Mouse (Mus musculus) heart, adult 9 months (tissue): ENCODE measurements around the gene Tmem97.

ENCODE experiments used
- DNase-seq, 2 experiments: peaks; one replicate each; pipeline ENCODE4 v3.0.0; 2022; ENCODE audit warnings: low spot score in 2 of 2

Tmem97 gene

GRCm38 (mm10) chr11:78512025-78512957, 38.3 kb downstream of the Tmem97 start, which contains the start of the genes Tmem199 and Poldip2:
Gene Tmem199, minus strand, starts transcription at chr11:78512172.
Gene Poldip2, plus strand, starts transcription at chr11:78512193.
- DNase-seq = peak; percentile 83 to 87

DNA sequence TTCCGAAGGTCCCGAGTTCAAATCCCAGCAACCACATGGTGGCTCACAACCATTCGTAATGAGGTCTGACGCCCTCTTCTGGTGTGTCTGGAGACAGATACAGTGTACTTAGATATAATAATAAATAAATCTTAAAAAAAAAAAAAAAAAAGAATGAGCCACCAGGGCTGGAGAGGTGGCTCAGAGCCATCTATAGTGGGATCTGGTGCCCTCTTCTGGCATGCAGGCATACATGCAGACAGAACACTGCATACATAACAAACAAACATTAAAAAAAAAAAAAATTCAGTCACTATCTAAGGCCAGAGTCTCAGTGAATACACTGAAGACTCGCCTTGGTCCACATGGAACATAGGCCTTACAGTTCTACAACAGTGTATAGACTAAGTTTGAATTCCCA, 41.4 kb downstream of the Tmem97 start:
- no peak for DNase-seq

- no peak for DNase-seq
Measured at GRCm38 (mm10) chr11:78505430-78505829, 45.1 kb downstream of the Tmem97 start.

GRCm38 (mm10) chr11:78502909-78503650, 47.5 kb downstream of the Tmem97 start, which contains the start of gene Sebox:
Gene Sebox, plus strand, starts transcription at chr11:78503447.
- no peak for DNase-seq

GRCm38 (mm10) chr11:78501529-78501928, 49.0 kb downstream of the Tmem97 start:
- DNase-seq = no peak

DNA sequence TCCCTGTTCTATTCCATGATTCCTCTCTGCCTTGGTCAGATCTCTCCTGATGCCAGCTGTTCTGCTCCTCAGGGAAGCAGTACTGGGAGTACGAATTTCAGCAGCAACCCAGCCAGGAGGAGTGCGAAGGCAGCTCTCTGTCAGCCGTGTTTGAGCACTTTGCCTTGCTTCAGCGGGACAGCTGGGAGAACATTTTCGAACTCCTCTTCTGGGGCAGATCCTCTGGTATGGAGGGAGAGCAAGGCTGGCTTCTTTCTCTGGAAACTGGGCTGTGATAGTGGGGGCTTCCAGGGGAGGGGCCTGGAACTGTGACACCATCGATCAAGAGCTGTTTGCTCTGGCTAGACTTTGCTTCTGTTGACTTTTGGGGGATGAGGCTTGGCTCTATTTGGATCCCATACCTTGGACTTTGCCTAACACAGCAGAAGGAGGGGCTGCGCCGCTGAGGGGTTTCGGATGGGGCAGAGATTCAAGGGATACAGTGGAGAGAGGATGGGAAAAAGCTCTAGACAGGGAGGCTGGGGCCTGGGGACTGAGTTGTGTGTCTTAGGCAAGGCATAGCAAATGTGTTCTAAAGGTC, 49.9 kb downstream of the Tmem97 start:
- DNase-seq = no peak

- no peak for DNase-seq
Measured at GRCm38 (mm10) chr11:78499543-78499942, 51.0 kb downstream of the Tmem97 start.

DNA sequence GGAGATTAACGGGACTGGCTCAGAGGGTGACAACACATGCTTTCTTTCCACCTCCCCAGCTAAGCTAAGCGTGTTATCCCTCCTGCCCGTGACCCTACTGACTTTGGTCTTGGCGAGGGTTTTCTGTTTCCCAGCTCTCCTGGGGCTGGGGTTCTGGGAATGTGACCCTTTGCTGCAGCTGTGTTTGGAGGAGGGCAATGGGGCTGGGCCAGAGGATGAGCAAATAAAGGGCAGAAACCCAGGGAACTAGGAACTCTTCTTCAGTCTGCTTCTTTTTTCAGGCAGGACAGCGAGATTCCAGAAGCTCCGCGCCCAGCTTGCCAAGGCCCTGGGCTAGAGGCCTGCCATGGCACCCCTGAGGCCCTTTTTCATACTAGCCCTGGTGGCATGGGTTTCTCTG, 51.6 kb downstream of the Tmem97 start, which contains the start of gene Vtn:
Vtn (plus strand) TSS at position 88 of the 400 bp plus-strand sequence.
- DNase-seq = peak; percentile 59 to 66

GRCm38 (mm10) chr11:78497544-78498522, 52.7 kb downstream of the Tmem97 start, which contains the start of gene Sarm1:
Gene Sarm1, minus strand, starts transcription at chr11:78497754.
- DNase-seq = peak; percentile 89 to 92

DNA sequence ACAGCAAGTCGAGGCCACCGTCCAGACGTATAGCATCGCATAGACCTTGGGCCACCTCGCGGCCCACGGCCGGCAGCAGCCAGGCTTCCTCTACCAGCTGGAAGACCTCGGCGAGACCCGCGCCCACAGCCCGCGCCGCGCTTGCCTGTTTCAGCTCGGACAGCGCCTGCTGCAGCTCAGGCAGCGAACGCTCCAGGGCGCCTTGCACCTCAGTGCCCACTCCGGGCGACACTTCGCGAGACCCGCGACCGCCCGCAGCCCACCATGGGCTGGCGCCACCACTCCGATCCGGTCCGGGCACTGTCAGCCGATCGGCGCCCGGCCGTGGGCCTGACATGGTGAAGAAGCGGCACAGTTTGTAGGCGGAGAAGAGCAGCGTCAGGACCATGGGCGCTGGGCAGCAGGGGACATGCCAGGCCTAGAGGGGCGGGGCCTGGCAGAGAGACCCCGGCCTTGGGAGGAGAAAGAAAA, 53.5 kb downstream of the Tmem97 start:
- no peak for DNase-seq

DNA sequence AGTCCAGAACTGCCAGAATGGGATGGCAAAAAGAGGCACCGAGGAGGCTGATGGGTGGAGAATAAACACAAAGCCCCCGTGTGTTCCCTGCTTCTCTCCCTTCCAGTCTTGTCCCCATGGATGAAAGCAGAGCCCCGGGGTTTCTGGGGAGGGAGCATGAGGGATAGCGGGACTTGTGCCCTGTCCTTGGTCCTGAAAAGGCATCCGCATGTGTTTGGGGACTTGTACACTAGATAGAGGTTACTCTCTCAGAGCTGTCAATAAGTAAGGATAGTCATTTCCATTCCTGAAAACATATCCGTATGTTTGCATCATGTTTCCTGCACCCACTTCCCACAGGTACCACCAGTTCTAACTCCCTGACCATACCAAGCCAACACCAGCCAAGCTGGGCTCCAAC, 54.7 kb downstream of the Tmem97 start:
- DNase-seq = no peak
